Mouse (Mus musculus): Measurements from ENCODE around the gene Olfr298. TPM values are rescaled to one million over a fixed set of nuclear protein-coding genes. Genes with fewer than 3 reads are reported as not detected.

Gene Olfr298
- polyA plus RNA-seq (2015; fragmentation: Nextera tagmentation; extraction: Ambion mirVana), result not detected in 2 replicates

GRCm38 (mm10) chr7:86492384-86492783, at the start of gene Olfr298:
Olfr298 (minus strand) TSS chr7:86492484.
- no peaks in the 10 kb centered on the region for H3K36me3 ChIP-seq
- H3K27me3 ChIP-seq, result no peaks in the 10 kb centered on the region
- no peaks in the 10 kb centered on the region for H3K9me3 ChIP-seq
- WGBS, result 88% methylated on average over 1 of the region's 1 CpGs
- no peak within 1 kb of the TSS for H3K4me2 ChIP-seq
- H3K9ac ChIP-seq, result no peak within 1 kb of the TSS
- H3K27ac ChIP-seq (replicated peaks), result no peak within 1 kb of the TSS
- ATAC-seq (ENCODE audit: low read depth), result no peak
- no peaks in the 10 kb centered on the region for H3K4me1 ChIP-seq (replicated peaks)
- H3K4me3 ChIP-seq, result no peak within 1 kb of the TSS

GRCm38 (mm10) chr7:86519668-86520067, 27.4 kb upstream of the Olfr298 start, which contains the start of gene Olfr297:
Olfr297 (plus strand) TSS chr7:86519968.
- Histone ChIP-seq H3K4me2 (no peak within 1 kb of the TSS), H3K36me3 (no peaks in the 10 kb centered on the region), H3K4me3 (no peak within 1 kb of the TSS), H3K4me1 (replicated peaks) (no peaks in the 10 kb centered on the region), H3K27me3 (no peaks in the 10 kb centered on the region), H3K9me3 (no peaks in the 10 kb centered on the region), H3K27ac (replicated peaks) (no peak within 1 kb of the TSS), H3K9ac (no peak within 1 kb of the TSS)
- ATAC-seq (ENCODE audit: low read depth), result no peak

- H3K4me2 ChIP-seq, result no peak within 1 kb of the TSS
- no peak for ATAC-seq (ENCODE audit: low read depth)
- no peaks in the 10 kb centered on the region for H3K9me3 ChIP-seq
- no peaks in the 10 kb centered on the region for H3K27me3 ChIP-seq
- H3K36me3 ChIP-seq, result no peaks in the 10 kb centered on the region
- no peak within 1 kb of the TSS for H3K4me3 ChIP-seq
- no peaks in the 10 kb centered on the region for H3K4me1 ChIP-seq (replicated peaks)
- H3K9ac ChIP-seq, result no peak within 1 kb of the TSS
- H3K27ac ChIP-seq (replicated peaks), result no peak within 1 kb of the TSS
- WGBS, result 81% methylated on average over 1 of the region's 1 CpGs
Observed at GRCm38 (mm10) chr7:86459621-86460020, 32.7 kb downstream of the Olfr298 start, which contains the start of gene Olfr299. Olfr299 (plus strand) TSS chr7:86459921.

Other genes with a start within 250 kb of the Olfr298 start
- gene Vmn2r76, start 246.2 kb downstream of the Olfr298 start, polyA plus RNA-seq (2015; fragmentation: Nextera tagmentation; extraction: Ambion mirVana), result not detected in 2 replicates
- not detected in 2 replicates for gene Olfr310, start 215.3 kb downstream of the Olfr298 start, polyA plus RNA-seq (2015; fragmentation: Nextera tagmentation; extraction: Ambion mirVana)
- not detected in 2 replicates for gene Olfr309, start 178.8 kb downstream of the Olfr298 start, polyA plus RNA-seq (2015; fragmentation: Nextera tagmentation; extraction: Ambion mirVana)
- not detected in 2 replicates for gene Olfr308, start 166.9 kb downstream of the Olfr298 start, polyA plus RNA-seq (2015; fragmentation: Nextera tagmentation; extraction: Ambion mirVana)
- gene Olfr307, start 154.9 kb downstream of the Olfr298 start, polyA plus RNA-seq (2015; fragmentation: Nextera tagmentation; extraction: Ambion mirVana), result not detected in 2 replicates
- not detected in 2 replicates for gene Olfr305, start 125.6 kb downstream of the Olfr298 start, polyA plus RNA-seq (2015; fragmentation: Nextera tagmentation; extraction: Ambion mirVana)
- gene Olfr304, start 105.8 kb downstream of the Olfr298 start, polyA plus RNA-seq (2015; fragmentation: Nextera tagmentation; extraction: Ambion mirVana), result not detected in 2 replicates
- not detected in 2 replicates for gene Olfr303, start 94.7 kb downstream of the Olfr298 start, polyA plus RNA-seq (2015; fragmentation: Nextera tagmentation; extraction: Ambion mirVana)
- not detected in 2 replicates for gene Olfr301, start 88.6 kb downstream of the Olfr298 start, polyA plus RNA-seq (2015; fragmentation: Nextera tagmentation; extraction: Ambion mirVana)
- gene Olfr299, start 32.6 kb downstream of the Olfr298 start, polyA plus RNA-seq (2015; fragmentation: Nextera tagmentation; extraction: Ambion mirVana), result not detected in 2 replicates
- gene Olfr297, start 27.5 kb upstream of the Olfr298 start, polyA plus RNA-seq (2015; fragmentation: Nextera tagmentation; extraction: Ambion mirVana), result not detected in 2 replicates
- not detected in 2 replicates for gene Olfr295, start 91.4 kb upstream of the Olfr298 start, polyA plus RNA-seq (2015; fragmentation: Nextera tagmentation; extraction: Ambion mirVana)
- gene Olfr294, start 124.2 kb upstream of the Olfr298 start, polyA plus RNA-seq (2015; fragmentation: Nextera tagmentation; extraction: Ambion mirVana), result not detected in 2 replicates
- gene Olfr293, start 156.6 kb upstream of the Olfr298 start, polyA plus RNA-seq (2015; fragmentation: Nextera tagmentation; extraction: Ambion mirVana), result not detected in 2 replicates
- gene Olfr292, start 195.8 kb upstream of the Olfr298 start, polyA plus RNA-seq (2015; fragmentation: Nextera tagmentation; extraction: Ambion mirVana), result not detected in 2 replicates